Mouse (Mus musculus) liver, embryonic 14 days (tissue): ENCODE measurements around the gene Tlr13. TPM values are rescaled to one million over a fixed set of nuclear protein-coding genes. Genes with fewer than 3 reads are reported as not detected.

Source experiments
- polyA plus RNA-seq: library from polyadenylated mRNA; depleted of rRNA; stranded (reverse); fragments of >200 nt; gene quantifications from 2 replicates; pipeline ENCODE4 v1.2.3, GENCODE M21; 2012; rRNA removed

The Tlr13 gene
- 0.36 and 0.66 TPM in 2 replicates for polyA plus RNA-seq

DNA sequence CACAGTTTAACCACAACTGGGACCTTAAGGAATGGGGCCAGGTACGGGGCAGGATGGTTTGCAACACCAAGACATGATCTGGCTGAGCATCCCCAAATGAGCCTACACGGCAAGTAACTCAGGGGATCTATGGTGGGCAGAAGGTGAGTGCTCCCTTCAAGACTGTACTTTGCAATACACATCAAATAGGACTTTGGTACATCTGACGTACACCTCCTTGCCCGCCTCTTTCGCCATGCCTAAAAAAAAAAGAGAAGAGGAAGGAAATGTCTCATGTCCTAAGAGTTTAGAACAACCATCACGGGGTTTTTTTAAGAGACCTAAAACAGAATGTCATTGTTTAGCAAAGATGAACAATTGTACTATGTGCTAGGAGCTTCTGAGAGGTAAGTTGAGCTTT is at the start of gene Tlr13:
TSS of gene Tlr13 (plus strand) at position 269 of the 400 bp plus-strand sequence.

DNA sequence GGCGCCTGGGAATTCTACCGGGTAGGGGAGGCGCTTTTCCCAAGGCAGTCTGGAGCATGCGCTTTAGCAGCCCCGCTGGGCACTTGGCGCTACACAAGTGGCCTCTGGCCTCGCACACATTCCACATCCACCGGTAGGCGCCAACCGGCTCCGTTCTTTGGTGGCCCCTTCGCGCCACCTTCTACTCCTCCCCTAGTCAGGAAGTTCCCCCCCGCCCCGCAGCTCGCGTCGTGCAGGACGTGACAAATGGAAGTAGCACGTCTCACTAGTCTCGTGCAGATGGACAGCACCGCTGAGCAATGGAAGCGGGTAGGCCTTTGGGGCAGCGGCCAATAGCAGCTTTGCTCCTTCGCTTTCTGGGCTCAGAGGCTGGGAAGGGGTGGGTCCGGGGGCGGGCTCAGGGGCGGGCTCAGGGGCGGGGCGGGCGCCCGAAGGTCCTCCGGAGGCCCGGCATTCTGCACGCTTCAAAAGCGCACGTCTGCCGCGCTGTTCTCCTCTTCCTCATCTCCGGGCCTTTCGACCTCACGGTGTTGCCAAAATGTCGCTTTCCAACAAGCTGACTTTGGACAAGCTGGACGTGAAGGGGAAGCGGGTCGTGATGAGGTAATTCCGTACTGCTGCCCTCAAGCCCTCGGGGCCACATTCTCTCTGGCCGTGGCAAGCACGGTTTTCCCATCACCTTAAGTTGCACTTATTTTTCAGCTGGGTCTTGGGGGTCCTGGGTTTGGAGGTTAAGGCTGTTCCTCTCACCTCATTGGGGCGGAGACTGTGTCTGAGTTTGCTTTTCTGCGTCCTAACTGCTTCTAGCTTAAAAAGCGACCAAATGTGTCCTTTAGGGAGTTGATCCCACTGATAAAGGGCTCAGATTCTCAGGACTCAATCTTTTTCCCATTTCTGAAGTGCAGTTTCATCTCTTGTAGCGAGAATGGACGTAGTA is 44.0 kb downstream of the Tlr13 start, which contains the start of gene Pgk1:
TSS of gene Pgk1 (plus strand) at position 388 of the 937 bp plus-strand sequence.

Other genes starting within 250 kb of the Tlr13 start
- gene Atrx, start 213.8 kb upstream of the Tlr13 start, polyA plus RNA-seq = 19.9 and 21.2 TPM in 2 replicates
- 9.9 and 11.4 TPM in 2 replicates for gene Magt1, start 131.3 kb upstream of the Tlr13 start, polyA plus RNA-seq
- gene Cox7b, start 127.5 kb upstream of the Tlr13 start, polyA plus RNA-seq = 220 and 227 TPM in 2 replicates
- gene Atp7a, start 115.9 kb upstream of the Tlr13 start, polyA plus RNA-seq = 2.1 and 2.4 TPM in 2 replicates
- gene Pgk1, start 43.9 kb downstream of the Tlr13 start, polyA plus RNA-seq = 147 and 177 TPM in 2 replicates
- 3.2 and 3.6 TPM in 2 replicates for gene Taf9b, start 78.0 kb downstream of the Tlr13 start, polyA plus RNA-seq
- gene Fnd3c2, start 112.2 kb downstream of the Tlr13 start, polyA plus RNA-seq = not detected in 2 replicates